Mouse (Mus musculus) lung, adult 2 months (tissue): ENCODE measurements around the gene Irak1bp1.

Experiments used
- CTCF ChIP-seq: fragments of 200-500 bp; IDR thresholded peaks from 2 replicates; pipeline ENCODE4 v1.5.1; 2011; ENCODE audit warnings: mild to moderate bottlenecking, low read length, control low read depth; ENCODE audit not compliant: insufficient read depth
- POLR2A ChIP-seq: fragments of 200-500 bp; IDR thresholded peaks from 2 replicates; pipeline ENCODE4 v1.6.1; 2011; ENCODE audit warnings: low read depth, mild to moderate bottlenecking, control low read depth, low read length, borderline replicate concordance; ENCODE audit errors: extremely low read depth

DNA sequence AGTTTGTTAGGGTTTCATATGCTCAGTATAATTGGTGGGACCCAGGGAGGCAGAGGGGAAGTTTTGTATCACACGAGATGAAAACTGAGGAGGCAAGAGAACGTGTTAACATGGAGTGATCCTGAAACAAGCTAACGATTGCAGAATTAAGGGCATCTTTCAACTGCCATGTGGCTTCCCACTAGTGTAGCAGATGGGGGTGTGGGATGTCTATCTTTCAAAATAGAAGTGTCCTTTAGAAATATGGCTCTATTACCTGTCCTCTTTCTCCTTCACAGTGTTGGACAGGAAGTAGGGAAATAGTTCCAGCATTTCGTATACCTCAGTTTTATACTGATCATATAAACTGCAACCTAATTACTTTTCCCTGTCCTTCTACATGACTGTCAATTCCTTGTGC is 26.9 kb downstream of the Irak1bp1 start:
- TF ChIP-seq POLR2A (no peak), CTCF (no peak)
